Mouse (Mus musculus) left cerebral cortex, postnatal 10 days (tissue): ENCODE results near the gene 9330182L06Rik. TPM values are rescaled to one million over a fixed set of nuclear protein-coding genes. Genes with fewer than 3 reads are reported as not detected.
A peak's percentile ranks its signal among the peaks of the same experiment; 100 is the strongest.

Source experiments
- DNase-seq, 2 experiments: peaks; one replicate each; pipeline ENCODE4 v3.0.0; 2021 to 2022; ENCODE audit warnings: low spot score in 2 of 2, mixed read lengths in 1 of 2; ENCODE audit errors: extremely low spot score in 1 of 2
- intact Hi-C: fragments of 180-260 bp; cut with DNase I; formaldehyde crosslinking; loops from one replicate; pipeline ENCODE4 v1.15.1; 2025
- total RNA-seq, 2 experiments: library from RNA; stranded (reverse); gene quantifications; 2 replicates each; pipeline ENCODE4 v1.2.3; 2021

Gene 9330182L06Rik
- total RNA-seq, result 10 to 100 TPM; 48.7 to 51.3 TPM

DNA sequence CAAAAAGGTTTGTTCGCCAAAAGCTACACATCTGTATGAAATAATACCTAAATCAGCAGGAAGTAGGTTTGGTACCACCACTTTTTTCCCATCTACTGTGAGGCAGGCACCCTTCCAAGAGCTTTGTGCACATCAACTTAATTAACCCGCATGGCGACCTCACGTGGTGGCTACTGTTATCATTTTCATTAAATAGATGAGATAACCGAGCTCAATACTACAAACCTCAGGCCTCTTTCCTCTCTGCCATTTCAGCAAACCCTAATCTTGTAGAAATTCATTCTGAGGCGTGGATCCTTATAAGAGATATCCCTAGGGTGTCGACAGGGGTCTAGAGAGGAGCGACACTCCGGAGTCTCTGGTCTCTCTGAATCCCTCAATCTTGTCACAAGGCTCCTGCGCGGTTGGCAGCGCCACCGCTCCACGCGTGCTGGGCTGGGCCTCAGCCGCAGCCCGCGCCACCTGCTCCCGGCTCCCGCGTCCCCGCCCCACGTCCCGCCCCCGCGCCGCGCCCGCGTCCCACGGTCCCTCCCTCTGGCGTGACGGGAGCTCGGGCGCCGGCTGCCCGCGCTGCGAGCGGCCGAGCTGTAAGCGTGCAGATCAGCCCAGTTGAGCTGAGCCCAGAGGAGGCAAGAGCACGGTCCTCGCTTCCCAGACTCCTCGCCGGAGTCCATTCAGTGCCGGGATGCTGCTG, at the start of gene 9330182L06Rik:
TSS of gene 9330182L06Rik (plus strand) at position 533 of the 694 bp plus-strand sequence.
- peak; percentile 57 to 87 for DNase-seq
- intact Hi-C loops, result loop anchor here (5.0 kb wide), 2 partner anchors 103 to 162 kb away; partner anchors contain the start of gene Dmtf1

DNA sequence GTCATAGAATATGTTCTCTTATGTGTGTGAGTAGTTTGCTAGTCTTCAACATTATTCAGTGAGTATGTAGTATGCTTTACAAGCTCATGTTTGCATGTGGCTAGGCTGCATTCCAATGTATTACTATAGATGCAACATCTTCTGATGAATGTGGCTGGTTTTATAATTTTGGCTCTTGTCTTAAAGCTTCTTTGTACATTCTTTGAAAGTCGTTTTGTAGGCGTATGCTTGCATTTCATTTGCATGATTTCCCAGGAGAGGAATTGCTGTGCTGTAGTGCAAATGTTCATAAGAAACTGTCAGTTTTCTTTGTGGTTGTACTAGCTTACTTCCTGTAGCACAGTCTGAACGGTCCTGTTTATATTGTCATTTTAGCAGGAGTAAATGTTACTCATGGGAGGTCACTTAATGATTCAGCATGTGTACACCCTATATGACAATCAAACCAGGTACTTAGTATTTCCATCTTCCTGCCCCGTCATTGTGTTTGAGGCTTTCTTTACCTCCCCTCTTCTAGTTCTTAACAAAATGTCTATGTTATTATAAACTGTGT, 38.4 kb upstream of the 9330182L06Rik start:
- DNase-seq, result peak in 1 of 2 experiments; percentile 4

DNA sequence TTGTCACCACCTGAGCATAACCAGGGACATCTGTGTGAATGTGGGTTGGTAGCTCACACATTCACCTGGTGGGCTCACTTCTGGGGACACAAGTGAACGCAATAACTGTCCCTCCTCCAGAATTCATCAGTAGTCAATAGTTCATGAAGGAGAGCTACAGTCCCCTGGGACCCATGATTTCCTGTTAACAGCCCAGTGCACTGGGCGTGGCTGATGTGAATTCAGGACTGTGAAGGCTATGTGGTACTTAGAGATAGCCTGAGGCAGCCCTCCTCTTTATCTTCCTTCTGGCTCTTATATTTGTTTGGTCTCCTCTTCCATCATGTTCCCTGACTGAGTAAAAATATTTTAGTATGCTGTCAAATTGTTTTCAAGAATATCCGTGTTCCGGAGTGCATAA, 1.6 kb upstream of the 9330182L06Rik start:
- intact Hi-C loops, result loop anchor here (5.0 kb wide), 1 partner anchor 92 kb away; no protein-coding TSS in a partner anchor
- DNase-seq, result no peak

More for the DNA sequence above, 38.4 kb upstream of the 9330182L06Rik start:
- intact Hi-C loops, result no loop called here

DNA sequence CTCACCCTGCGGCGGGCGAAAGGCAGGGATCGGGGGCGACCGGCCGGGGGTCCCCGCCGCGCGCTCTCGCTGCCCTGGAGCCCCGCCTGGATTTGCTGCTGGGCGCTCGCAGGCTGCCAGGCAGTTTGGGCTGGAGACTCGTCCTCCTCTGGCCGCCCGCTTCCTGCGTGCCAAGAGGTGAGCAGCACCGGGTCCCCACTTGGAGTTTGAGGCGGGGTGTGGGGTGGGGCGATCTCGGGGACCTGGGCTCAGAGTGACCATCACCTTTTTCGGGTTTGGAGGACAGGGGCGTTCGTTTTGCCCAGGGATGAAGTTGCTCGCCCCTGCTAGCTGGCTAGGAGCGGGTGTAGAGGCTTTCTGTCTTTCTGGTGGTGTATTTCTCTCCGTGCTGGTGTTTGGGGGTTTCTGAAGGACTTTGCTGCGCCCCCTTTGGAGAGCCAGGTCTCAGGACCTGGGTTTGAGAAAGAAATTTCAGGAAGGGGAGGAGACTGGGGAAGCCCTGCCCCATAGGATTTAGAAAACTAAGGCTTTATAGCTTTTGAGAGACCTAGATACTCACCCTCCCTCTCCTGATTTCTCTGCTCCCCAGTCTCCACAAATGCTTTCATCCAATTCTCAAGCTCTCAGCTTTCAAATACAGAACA, 484 bp downstream of the 9330182L06Rik start:
- DNase-seq, result no peak
- intact Hi-C loops, result loop anchor here (5.0 kb wide), 2 partner anchors 104 to 161 kb away; partner anchors contain the start of gene Dmtf1

DNA sequence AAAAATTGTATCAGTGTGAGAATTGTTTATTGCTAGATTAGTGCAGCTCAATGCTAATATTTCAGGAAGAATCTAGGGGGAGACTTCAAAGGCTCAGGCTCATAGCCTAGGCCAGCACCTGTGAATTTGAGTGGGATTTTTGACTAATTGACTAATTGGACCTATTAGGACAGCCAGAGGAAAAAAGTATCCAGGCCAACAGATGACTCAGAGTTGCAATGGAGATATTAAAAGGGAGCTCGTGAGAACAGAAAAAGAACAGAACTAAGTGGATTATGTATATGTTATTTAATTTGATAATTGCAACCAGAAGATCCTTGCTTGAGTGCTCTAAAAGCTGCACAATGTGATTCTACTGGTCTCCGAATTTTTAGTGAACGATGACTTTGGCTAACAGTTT, 3.7 kb downstream of the 9330182L06Rik start:
- no peak for DNase-seq
- intact Hi-C loops, result loop anchor here (5.0 kb wide), 2 partner anchors 107 to 158 kb away; partner anchors contain the start of gene Dmtf1

DNA sequence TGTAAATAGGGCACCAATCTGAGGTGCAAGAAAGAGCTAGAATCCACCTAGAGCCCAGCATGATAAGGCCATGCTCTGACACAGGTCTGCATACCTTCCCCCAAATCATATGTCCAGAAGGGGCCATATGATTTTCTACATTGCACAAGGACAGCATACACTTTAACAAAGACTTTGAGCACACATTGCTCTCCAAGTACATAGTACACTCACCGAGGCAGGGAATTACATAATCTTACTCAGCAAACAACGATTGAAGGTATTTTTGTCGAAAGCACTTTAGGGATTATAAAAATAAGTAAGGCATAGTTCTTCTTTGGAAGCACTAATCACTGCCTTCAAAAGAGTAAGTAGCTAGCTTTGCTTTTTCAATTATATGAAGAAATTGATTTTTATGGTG, 7.1 kb downstream of the 9330182L06Rik start:
- DNase-seq, result no peak

DNA sequence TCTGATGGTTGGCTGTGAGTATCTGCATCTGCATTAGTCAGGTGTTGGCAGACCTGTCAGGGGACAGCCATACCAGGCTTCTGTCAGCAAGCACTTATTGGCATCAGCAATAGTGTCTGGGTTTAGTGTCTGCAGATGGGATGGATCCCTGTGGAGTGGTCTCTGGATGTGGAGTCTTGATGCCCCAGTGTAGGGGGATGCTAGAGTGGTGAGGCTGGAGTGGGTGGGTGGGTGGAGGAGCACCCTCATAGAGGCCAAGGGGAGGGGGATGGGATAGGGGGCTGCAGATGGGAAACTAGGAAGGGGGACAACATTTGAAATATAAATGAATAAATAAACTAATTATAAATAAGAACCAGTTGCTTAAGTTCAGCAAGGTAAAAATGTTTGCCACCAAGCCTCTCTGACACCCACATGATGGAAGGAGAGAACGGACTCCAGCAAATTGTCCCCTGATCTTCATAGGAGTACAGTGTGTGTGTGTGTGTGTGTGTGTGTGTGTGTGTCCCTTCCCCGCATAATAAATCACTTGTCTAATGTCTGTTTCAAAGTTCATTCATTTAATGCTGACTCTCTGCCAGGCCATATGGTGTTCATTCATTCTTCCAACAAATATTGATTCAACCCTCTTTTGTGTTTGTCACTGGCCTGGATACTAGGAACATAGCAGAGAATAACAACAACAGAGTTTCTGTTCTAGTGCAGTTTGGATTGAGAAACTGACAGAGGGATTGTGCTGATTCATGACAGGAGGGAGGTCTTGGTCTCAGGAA, 30.0 kb downstream of the 9330182L06Rik start:
- DNase-seq, result no peak
- intact Hi-C loops, result no loop called here

More for the DNA sequence above, 7.1 kb downstream of the 9330182L06Rik start:
- intact Hi-C loops, result no loop called here

DNA sequence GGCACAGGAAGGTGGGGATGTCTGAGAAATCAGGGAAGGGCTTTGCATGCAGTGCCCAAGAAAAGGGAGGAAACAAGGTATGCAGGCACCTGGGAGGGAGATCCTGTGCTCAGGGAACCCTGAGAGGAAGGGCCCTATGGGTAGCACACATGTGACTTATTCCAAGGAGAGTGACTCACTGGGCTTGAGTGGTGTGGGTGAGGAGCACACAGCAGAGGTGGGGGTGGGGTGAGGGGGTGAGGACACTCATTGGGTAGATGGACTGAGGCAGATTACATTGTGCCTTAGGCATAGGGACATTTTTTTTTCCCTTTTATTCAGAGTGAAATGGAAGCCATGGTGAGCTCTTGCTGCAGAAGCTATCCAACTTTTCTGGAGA, 30.6 kb downstream of the 9330182L06Rik start:
- intact Hi-C loops, result no loop called here
- no peak for DNase-seq

DNA sequence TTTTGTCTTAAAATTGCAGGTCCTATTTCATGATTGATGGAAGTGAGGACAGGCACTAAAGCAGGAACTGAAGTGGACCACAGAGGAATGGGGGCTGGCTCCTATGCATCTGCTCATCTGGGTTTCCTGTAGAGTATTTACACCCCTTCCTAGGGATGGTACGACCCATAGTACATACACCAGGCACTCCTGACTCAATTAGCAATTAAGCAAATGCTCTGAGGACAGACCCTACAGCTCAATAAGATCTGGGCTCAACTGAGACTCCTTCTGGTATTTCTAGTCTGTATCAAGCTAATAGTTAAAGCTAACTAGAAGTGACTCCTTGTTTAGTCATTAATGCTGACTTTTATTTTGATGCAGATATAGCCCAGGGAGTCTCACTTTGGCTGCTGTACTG, 60.9 kb downstream of the 9330182L06Rik start:
- no peak for DNase-seq
- intact Hi-C loops, result no loop called here

DNA sequence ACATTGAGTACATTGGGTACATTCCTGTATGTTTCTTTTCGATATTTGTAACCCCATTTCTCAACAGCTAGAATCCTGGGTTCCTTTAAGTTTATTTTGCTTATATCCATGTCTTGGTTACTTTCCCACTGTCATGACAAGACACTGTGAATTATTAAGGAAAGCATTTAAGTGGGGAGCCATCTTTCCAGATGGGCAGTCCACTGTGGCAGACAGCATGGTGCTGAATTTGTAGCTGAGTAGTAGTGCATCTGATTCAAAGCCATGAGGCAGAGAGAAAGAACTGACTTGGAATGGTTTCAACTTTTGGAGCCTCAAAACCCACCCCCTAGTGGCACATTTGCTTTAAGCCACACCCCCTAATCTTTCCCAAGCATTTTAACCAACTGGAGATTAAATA, 61.6 kb downstream of the 9330182L06Rik start:
- intact Hi-C loops, result no loop called here

DNA sequence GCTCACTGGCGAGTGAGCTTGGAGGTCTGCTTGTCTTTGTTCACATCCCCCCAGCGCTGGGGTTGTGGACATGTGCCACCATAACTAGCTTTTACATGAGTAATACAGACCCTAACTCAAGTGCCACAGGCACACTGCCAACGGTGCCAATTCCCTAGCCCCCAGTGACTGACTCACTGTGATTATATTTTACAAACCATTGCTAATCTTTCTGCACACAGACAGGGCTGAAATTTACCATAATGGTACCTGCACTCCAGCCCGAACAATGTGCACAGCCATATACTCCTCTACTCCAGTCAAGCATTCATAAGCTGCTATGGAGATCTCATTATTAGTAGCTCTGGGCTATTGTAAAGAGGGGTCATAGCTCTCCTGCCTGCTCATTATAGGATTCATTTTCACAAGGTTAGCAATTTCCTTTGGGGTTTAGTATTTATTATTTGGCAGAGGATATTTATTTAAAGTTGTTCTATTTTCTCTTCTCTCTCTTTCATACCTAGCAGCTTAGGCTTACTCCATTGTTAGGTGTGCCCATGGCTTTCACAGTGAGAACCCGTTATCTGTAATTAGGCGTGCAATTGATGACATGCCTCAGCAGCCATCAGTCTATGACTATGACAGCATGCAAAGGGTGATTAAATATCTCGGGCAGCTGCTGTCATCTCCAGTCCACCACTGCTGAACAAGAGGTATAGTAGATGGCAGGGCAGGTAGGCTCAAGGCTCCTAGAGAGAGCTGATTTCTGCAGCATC, 73.0 kb downstream of the 9330182L06Rik start:
- no peak for DNase-seq
- intact Hi-C loops, result no loop called here

More for the DNA sequence above, 61.6 kb downstream of the 9330182L06Rik start:
- DNase-seq, result no peak

DNA sequence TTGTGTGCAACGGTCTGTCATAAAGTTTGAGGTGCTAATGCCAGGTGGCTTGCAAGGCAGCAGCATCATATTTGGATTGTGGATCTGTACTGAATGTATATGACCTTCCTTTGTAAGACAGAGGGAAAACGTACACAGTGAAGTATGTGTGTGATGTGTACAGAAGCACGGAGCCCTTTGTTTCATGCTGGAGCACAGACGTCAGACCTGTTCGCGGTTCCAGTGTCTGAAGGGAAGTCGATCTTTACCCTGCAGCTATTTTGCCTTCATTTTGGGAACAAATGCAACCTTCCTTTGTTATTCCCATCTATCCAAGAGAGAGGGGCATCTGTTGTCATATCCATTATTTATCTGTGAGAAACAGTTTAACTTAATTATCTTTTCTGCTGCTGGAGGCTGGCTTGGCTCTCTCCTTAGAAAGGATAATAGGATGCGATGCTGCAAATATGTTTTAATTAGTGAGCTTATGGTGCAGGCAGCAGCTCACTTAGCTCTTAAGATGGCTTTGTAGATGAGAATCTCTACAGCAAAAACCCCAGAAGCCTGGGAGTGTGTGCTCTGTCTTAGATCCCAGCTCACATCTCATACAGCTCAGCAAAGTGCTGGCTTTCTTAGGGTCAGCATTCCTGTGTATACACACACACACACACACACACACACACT, 73.7 kb downstream of the 9330182L06Rik start:
- no peak for DNase-seq
- intact Hi-C loops, result no loop called here

DNA sequence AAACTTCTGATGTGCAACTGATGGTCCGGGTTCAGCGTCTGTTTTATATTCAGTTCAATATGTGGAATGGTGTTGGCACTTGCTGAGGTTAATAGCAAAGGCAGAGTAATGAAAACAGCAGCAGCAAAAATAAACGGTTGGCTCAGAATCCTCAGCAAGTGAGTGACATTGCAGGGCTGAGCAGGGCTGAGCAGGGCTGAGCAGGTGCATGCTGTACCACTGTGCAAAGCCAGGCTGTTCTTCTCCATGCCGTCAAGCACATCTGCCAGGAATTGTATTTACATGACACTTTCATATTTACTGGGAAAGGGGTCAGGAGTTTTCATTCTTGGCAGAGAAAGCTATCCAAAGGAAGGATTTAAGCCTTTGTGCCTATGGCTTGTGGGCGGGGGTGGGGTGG, 78.7 kb downstream of the 9330182L06Rik start:
- intact Hi-C loops, result no loop called here
- DNase-seq, result no peak

DNA sequence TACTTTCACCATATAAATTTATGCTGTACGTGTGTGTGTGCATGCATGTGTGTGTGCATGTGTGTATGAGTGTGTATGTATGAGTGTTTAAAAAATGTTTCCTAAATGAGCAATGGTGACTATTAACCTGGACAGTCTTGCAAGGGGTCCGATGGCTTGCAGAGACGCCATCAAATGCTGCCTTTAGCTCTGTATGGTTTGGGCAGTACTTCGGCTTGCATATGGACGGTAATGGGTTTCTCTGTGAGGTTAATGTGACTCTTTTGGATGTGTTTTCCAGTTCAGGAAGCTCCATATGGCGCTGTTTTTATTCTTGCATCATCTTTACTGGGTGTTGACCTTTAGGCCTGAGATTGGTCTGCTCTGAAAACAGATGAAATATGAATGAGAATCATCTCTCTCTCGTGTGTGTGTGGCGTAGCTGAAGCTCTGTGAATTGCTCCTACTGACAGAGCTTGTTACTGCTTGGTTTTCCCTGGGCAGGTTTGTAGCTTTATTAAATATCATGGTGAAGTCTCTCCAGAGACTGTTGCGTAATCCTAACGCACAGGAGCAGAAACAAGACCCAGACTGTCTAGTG, 79.2 kb downstream of the 9330182L06Rik start:
- DNase-seq, result no peak
- intact Hi-C loops, result no loop called here

DNA sequence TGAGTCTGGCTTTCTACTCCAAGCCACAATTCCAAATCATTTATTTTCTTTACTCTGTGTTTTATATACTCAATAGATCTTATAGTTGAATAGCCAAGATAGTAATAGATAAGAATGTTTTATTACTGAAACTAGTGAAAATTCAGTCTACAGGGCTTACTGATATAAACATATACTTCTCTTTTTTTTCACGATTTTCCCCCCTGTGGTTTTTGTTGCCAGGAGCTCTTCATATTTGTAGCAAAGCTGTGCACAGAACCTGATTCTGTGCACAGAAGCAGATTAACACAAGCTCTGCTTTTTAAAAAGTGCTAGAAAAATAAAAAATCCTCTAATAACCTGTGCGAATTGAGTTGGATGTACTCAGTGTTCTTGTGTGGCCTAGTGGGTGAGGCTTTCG, 79.7 kb downstream of the 9330182L06Rik start:
- intact Hi-C loops, result no loop called here
- DNase-seq, result no peak

DNA sequence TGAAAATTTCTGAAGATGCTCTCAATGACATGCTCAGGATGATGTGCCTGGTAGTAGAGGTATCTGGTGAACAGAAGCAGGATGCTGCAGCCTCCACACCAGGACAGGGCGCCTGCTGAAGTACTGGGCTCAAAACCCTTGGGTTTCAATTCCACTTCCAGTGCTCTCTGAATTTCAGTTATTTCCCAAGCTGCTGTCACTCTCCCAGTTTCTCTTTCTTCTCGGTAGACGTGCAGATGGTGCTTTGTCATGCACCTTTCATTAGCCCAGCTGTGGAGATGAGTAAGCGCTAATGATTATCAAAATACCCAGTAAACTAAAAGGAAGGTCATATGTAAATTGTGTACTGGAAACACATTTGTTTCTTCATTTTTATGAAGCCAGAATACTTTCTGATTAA, 80.6 kb downstream of the 9330182L06Rik start:
- intact Hi-C loops, result no loop called here
- DNase-seq, result no peak

DNA sequence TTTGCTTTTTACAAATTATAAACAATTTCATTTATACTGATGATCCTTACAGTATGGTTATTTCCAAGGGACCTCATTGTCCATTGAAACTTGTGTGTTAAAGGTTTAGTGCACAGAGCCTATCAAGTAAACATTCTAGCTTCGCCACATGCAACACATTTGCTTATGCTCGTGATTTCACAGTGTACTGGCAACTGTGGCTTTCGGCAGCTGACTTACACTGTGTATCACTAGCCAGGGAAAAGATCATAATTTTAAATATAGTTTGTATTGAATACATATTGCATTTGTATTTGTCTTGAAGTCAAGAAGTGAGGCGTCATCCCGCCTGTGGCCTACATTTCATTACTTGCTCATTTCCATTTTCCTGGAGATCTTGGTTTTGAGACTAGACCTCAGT, 86.2 kb downstream of the 9330182L06Rik start:
- DNase-seq, result no peak
- intact Hi-C loops, result no loop called here

DNA sequence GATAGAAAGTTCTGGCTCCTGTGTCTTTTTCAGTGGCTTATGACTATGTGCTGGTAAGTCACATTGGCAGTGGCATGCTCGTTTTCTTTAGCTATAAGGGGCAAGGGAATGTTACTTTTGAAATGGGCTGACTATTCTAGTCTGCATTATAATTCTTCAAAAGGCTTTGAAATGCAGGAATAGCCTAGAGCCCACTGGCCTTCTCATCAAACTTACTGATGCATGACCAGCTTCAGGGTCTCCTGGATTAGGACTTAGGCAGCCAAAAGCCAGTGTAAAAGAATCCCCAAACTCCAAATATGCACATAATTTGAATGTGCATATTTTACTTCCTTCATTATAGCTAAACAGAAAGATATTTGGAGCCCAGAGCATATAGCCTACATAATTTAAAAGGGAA, 86.7 kb downstream of the 9330182L06Rik start:
- no peak for DNase-seq
- intact Hi-C loops, result no loop called here
